Mouse (Mus musculus): ENCODE measurements around the gene Zfp667.
A peak's percentile ranks its signal among the peaks of the same experiment; 100 is the strongest.
"Not testable (repeated sequence)": the region's sequence is repeated elsewhere in the genome, so short reads cannot be mapped to it uniquely, and the experiment has no call there.

Zfp667 gene

DNA sequence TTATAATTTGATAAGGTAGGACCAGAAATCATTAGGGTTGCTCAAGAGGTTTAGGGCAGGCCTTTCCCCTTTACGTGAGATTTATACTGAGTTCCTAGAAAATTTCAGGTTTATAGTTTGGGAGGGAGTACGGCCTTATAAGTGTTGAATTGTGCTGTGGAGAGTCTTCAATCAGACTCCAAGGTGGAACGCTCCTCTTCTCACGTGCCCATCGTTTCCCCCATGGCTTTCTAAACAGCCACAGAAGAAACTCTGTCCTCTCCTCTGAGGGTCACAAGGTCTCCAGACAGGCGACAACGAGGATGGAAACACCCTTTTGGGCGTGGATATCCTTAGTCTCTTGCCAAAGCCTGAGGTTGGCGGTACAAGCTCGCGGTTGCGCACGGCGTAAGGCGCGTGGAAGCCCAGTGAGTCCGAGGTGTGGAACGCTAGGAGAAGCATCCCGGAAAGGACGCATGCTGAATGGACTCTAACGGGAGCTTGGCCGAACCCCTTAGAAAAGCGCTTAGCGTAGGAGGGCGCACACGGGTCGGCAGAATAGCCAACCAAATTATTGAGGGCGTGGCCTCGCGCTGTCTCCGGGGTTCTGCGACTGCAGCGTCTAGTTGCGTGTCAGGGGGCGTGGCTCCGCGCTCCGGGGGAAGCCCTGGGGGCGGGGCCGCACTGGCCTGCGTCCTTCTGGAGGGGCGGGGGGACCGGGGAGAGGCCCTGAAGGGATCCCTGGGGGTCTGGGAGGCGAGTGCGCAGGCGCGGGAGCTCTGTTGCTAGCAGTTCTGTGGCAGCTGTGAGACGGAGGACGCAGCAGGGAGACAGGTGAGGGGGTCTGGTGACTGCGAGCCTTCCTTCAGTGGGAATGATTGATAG, at the start of gene Zfp667:
Gene Zfp667 (plus strand): TSS at position 738 of the 864 bp plus-strand sequence.
- DNase-seq (ENCODE audit: low read depth, low spot score), result peak; percentile 99

DNA sequence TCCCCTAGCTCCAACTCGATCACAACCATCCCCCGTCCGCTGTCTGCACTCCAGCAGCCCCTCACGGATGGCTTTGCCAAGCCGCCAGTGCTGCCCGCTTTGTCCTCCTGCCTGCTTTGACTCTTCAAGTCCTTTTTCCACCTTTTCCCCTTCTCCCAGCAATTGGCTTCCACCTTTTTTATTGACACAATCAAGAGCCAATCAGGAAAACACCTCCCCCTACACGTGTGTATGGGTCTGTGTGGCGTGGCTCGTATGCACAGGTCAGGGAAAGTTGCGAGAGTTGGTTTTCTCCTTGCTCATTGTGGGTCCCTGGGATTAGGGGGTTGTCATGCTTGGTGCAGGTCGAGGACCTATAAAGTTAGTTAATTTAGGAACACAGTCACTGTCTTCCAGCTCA, 46.6 kb upstream of the Zfp667 start:
- no peak for DNase-seq (ENCODE audit: low read depth, low spot score)

DNA sequence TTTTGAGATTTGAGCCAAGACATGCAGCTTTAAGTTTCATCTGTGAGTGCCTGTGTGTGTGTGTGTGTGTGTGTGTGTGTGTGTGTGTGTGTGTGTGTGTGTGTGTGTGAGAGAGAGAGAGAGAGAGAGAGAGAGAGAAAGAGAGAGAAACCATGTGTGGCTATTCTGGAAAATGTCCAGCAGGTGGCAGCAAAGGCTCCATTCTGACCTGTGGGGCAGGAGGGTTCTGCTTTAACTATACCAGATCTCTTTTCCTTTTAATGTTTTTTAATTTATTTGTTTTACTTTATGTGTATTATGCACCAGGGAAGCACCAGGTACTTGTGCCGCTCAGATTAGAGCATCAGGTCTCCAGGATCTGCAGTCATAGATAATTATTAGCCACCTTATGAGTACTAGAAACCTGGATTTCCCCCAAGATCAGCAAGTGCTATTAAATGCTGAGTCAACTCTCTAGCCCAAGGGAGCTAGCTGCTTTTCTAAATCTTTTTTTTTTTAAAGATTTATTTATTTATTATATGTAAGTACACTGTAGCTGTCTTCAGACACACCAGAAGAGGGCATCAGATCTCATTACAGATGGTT, 45.4 kb upstream of the Zfp667 start:
- DNase-seq (ENCODE audit: low read depth, low spot score), result peak; percentile 54

DNA sequence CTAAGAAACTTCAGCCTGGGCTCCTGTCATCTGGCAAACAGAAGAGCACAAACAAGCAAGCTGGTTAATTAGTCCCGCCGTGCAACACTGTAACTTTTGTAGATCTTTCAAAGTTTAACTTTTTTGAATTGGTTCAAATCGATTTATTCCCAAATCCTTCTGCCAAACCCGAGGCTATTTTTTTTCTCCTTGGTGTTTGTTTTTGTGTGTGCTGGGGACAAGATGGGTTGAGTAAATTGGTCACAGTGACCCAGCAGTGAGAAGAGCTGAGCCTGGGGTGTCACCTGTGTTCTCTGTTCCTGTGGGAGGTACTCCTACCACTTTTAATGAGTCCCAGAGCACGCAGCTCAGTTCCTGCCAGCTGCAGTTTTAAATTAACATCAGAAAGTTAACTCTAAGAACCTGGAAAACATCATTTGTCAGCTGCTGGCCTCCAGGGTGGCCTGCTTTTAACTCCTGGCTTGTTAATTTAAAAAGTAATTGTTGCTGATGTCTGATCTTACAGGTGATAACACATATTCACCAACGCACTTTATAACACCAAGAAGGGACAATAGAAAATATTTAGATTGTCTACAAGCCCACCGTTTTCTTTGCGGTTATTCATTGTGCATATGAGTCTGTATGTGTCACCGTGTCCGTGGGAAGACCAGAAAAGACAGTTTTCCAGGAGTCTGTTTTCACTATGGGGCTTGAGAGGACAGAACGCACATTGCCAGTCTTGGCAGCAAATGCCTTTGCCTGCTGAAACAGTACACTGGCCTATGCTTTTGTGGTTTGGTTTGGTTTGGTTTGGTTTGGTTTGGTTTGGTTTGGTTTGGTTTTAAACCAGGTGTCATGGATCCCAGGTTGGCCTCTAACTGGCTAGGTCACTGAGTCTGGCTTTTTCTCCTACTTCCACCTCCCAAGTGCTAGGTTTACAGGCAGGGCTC, 41.8 kb upstream of the Zfp667 start:
- no peak for DNase-seq (ENCODE audit: low read depth, low spot score)

DNA sequence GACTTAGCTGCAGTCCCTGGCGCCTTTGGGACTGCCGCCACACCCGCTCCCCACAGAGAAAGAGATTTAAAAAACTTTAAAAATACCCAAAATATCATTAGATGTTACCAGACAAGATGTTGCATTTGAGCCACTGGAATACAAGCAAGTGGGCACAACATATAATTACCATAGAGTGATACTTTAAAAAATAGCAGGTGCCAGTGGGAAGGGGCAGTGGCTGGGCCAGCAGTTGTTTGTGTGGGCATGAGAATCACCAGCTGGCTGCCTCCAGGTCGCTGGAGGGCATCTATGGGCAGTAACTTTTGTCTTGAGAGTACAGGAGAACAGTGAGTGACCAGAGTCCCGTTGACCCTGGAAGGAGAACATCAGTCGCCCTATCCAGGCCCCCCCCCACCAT, 34.0 kb upstream of the Zfp667 start, which contains the start of gene Epp13:
Gene Epp13 (plus strand): TSS at position 301 of the 400 bp plus-strand sequence.
- no peak for DNase-seq (ENCODE audit: low read depth, low spot score)

DNA sequence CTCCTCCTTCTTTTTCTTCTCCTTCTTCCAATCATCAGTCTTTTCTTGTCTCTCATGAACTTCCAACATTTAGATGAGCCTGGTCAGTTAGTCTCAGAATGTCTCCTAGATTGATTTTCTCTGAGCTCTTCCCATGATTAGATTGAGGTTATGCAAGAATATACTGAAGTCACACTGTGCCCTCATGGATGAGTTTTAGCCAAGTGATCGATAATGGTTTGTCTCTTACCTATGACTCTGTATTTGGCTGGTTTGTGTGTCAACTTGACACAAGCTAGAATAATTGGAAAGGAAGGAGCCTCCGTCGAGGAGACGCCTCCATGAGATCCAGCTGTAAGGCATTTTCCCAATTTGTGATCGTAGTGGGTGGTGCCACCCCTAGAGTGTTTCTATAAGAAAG, 31.9 kb upstream of the Zfp667 start:
- DNase-seq (ENCODE audit: low read depth, low spot score), result no peak

DNA sequence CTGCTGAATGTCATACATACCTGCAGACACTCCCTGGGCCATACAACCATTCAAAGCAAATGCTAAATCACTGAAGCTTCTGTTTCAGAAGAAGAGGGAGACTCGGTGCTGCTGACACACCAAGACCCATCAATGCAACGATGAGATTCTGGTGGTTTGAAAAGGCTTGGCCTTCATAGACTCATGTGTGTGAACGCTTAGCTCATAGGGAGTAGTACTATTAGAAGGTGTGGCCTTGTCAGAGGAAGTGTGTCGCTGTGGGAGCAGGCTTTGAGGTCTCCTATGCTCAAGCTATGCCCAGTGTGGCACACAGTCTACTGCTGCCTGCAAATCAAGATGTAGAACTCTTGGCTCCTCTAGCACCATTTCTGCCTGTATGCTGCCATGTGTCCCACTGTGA, 29.0 kb upstream of the Zfp667 start:
- DNase-seq (ENCODE audit: low read depth, low spot score), result no peak

DNA sequence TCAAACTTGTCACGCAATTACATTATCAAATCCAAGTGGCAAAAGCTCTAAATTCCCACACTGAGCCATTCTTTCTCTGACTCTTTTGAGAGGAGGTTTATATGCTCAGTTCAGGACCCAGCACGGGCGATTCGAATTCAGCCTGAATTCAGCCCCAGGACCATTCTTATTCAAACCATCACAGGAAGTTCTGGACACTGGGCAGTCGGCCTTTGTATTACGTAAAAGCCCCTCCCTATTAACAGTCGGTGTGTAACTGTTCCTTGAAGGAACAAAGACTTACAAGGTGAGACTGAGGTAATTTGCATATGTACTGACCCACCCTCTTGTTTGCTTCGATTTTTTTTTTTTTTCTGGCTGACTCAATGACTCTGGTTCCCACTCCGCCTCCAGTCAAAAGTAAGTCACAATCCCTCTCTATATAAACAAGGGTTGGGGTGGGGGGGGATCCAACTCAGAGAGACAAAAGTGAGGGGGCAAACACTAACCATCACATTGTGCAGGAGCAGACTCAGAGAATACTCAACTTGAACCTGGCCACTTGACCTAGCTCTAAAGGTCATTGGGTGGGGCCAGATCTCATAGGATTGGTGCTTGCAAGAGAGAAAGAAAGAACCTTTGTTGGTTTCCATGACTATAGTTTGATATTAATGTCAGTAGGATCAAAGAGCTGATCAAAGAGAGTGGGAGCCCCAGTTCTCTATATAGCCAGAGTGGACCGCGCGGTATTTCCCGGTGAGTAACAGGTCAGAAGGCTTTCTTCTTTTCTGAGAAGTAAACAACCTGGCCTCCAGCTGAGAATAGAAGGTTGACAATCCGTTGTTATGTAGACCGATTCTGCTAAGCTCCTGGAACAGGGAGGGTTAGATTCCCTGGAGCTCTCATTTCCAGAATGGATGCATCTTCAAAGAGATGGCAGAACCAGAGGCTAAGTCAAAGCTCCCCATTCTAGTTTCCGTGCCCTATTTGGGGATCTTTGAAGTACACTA, 27.9 kb upstream of the Zfp667 start:
- no peak for DNase-seq (ENCODE audit: low read depth, low spot score)

DNA sequence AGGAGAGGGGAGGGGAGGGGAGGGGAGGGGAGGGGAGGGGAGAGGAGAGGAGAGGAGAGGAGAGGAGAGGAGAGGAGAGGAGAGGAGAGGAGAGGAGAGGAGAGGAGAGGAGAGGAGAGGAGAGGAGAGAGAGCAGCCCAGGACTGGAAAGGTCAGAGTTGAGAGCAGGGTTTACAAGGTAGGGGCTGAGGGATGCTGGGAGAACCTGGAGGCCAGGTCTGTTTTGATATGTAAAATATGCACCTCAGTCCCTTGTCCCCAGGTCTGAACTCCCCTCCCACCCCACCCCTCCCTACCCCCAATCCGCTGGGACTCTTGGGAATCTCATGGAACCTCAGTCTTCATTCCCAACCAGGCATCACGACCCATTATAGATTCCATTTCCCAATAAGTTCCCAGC, 26.4 kb upstream of the Zfp667 start:
- DNase-seq (ENCODE audit: low read depth, low spot score), result not testable (repeated sequence)

DNA sequence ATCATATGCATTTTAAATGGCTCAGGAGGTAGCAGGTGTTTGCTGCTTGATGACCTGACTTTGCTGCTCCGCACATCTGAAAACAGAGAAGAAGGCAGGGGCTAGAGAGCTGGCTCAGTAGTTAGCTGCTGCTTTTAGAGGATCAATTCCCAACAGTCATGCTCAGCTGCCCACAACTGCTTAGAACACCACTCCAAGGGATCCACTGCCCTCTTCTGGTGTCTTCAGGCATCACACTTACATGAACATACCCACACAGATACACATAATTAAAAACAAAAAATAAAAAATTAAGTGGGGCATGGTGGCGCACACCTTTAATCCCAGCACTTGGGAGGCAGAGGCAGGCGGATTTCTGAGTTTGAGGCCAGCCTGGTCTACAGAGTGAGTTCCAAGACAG, 24.3 kb upstream of the Zfp667 start:
- DNase-seq (ENCODE audit: low read depth, low spot score), result no peak

DNA sequence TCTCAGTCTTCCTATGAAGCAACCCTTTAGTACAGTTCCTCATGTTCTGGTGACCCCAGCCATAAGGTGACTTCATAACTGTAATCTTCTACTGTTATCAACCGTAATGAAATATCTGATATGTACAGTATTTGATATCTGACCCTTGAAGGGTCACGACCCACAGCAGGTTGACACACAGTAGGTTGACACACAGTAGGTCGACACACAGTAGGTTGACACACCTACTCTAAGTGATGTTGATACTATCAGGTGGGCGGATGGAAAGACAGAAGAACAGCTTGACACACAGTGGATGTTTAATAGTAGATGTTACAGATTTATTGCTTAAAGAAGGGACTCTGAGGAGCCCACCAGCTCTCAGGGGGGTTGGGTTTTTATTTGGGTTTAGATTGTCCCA, 23.4 kb upstream of the Zfp667 start:
- DNase-seq (ENCODE audit: low read depth, low spot score), result no peak

DNA sequence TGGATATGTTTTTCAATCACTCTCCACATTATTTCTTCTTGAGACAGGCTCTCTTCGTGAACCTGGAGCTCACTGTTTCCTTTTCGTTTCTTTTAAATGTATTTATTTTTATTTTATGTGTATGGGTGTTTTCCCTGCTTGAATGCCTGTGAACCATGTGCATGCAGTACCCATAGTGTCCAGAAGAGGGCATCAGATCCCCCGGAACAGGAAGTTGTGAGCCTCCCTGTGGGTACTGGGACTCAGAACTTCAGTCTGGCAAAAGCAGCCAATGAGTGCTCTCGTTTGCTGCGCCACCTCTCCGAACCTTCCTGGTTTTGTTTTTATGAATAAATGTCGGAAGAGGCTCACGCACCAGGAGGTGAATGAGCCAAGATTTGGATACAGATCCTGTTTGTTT, 20.7 kb upstream of the Zfp667 start:
- DNase-seq (ENCODE audit: low read depth, low spot score), result peak; percentile 25

DNA sequence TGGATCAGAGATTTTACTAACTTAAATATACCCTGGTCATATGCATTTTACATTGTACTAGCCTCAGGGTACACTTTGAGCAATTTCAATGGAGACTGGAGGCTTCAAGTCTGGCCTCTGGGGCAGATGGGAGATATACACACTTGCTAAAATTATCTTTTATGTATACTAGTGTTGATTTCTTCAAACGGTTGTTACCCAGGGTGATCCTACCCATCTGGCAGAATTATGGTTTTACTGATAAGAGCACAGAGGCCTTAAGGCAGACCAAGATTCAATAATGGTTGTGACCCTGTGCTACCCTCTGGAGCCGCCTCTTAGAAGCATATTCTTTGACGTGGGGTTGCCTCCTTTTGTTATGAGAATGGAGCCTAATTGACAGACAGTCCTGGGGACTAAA, 8.5 kb upstream of the Zfp667 start:
- DNase-seq (ENCODE audit: low read depth, low spot score), result no peak

DNA sequence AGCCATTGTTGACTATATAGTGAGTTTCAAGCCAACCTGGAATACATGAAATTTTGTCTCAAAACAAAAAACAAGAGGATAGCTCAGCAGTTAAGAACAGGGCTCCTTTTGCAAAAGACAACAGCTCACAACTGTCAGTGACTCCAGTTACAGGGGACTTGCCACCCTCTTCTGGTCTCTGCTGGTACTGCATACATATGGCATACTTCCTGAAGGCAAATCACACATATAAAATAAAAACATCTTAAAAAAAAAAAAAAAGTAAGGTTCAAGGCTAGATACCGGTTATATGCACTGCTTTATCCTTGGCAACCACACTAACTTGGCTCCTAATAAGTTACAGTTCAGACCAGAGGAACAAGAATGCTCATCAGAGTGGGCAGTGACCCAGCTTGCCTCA, 3.6 kb upstream of the Zfp667 start:
- peak; percentile 82 for DNase-seq (ENCODE audit: low read depth, low spot score)

DNA sequence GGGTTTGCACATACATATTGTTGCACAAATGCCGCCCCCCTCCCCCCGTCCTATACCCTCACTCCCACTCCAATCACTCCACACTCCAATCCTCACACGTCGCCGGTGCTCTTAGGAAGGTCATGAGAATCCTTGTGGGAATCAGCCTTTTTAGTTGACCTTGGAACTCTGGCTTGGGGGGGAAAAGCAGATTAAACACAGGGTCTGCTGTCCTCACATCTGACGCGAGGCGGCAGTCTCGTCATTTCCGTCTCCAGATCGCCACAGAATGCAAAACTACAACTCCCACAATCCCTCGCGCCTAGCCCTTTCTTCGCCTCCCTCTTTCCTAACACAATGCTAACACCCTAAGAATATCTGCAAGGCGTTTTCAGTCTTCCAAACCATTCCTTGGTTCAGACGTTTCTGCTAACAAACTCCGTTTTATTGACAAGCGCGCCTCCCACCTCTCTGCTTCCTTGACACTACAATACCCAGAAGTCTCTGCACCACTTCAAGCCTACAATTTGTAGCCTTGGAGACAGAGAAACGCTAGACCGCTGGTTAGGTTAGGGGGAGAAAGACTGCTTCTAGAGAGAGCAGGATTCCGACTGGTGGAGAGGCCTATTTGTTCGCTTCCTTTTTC, 2.8 kb upstream of the Zfp667 start:
- DNase-seq (ENCODE audit: low read depth, low spot score), result peak; percentile 90

DNA sequence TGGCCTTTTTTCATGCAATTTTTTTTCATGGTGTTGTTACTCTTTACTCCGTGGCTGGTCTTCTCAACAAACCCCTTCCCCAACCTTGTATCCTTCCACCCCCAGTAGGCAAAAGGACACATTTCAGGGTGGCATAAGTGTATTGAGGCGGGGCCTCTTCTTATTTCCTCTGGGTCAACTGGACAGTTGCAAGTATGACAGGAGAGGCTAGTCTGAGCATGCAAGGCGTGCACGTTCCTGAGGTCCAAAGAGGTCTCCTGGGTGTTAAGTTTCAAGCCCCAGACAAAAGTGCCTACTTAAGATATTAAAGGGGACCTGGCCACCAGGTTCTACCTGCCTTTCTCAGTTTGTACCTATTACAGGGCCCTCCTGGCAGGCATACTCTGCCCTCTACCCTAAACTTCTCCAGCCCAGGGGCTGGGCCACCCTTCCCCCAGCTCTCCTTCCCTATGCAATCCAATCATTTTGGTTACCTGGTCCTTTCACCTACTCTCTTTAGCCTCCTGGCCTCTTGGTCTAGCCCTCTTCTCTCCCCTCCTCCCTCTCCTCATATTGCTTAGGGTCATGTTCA, 1.9 kb upstream of the Zfp667 start:
- DNase-seq (ENCODE audit: low read depth, low spot score), result no peak

DNA sequence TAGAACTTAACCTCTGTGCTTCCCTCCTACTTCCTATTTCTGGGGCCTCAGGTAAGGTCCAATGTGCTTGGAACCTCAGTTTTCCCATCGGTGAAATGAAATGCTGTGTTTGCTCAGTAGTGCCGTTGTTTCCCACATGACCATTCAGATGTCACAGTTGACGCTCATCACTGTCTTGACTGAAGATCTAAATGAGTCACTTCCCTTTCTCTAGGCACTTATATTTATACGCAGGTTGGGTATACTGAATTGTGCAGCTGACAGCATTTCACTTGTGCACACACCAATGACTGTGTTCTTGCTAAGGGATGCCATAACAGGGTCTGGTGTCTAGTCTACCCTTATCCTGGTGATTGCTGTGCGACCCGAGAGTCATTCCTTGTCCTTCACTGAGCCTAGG, 1.0 kb upstream of the Zfp667 start:
- DNase-seq (ENCODE audit: low read depth, low spot score), result no peak

DNA sequence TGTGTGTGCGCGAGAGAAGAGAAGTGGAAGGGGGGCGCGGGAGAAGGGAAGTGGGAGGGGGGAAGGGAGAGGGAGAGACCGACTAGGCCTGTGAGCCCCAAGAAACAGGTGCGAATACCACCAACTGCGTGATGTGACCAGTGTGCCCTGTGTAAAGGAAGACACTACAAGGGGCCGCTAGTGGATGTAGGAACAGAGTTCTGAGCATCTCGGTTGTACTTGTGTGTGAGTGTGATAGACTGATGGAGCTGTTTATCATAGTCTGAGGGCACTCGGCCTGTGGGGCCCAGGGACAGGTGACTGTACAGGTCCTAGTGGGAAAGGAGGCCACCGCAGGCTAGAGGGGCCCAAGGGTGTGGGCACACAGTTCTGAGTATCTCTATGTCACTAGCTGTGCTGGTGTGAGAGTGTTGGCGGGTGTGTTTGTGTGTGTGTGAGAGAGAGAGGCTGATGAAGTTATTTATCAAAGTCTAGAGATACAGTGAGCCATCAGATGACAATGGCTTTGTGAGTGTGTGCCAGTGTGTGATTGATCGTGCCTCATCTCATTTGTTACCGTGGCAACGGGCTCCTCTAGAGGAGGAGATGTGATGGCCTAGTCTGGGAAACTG, 647 bp downstream of the Zfp667 start:
- peak; percentile 60 for DNase-seq (ENCODE audit: low read depth, low spot score)

DNA sequence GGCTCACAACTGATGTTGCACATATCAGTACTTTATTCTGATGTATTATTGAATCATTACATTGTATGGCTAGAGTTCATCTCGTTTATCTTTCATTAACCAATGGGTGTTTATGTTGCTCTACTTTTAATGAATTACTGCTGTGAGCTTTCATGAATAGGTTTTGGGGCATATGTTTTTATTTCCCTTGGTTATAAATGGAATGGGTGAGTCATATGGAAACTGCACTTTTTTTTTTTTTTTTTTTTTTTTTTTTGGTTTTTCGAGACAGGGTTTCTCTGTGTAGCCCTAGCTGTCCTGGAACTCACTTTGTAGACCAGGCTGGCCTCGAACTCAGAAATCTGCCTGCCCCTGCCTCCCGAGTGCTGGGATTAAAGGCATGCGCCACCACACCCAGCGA, 4.7 kb downstream of the Zfp667 start:
- DNase-seq (ENCODE audit: low read depth, low spot score), result not testable (repeated sequence)

DNA sequence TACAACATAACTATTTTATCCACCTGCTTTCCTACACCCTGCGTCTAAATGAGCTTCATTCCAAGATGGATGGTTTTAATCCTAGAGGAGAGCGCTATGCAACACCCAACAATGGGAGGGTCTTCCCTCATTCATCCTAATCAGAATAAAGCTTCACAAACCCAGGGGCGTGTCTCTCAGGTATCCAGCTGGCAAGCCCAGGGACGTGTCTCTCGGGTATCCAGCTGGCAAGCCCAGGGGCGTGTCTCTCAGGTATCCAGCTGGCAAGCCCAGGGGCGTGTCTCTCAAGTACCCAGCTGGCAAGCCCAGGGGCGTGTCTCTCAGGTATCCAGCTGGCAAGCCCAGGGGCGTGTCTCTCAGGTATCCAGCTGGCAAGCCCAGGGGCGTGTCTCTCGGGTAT, 14.4 kb downstream of the Zfp667 start:
- not testable (repeated sequence) for DNase-seq (ENCODE audit: low read depth, low spot score)

Measured in mesoderm, embryonic 11.5 days (tissue).